Mouse (Mus musculus) fat pad, adult 2 months (tissue): ENCODE measurements around the gene Frat1.
A peak's percentile ranks its signal among the peaks of the same experiment; 100 is the strongest.

Experiments
- DNase-seq: peaks from one replicate; pipeline ENCODE4 v3.0.0-alpha.2; 2011; ENCODE audit warnings: low read depth, low spot score; ENCODE audit errors: extremely low read depth

Frat1 gene

DNA sequence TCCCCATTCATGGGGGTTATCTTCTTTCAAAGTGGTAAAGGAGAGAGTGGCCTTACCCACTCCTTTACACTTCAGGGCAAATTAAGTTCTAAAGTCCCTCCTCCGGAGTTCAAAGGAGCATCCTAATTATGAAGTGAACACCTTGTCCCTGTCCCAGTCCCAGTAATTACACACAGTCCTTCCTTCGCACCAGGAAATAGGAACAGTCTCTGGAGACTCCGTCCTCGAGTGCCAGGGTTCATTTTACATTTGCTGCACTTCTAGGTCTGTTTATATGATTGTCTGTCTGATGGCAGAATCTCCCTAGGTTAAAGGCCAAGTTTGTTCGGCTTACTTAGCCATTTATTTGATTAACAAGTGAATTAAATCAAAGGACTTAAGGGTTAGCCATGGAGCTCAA is 13.4 kb upstream of the Frat1 start:
- DNase-seq, result no peak

- DNase-seq, result no peak
Observed at GRCm38 (mm10) chr19:41816915-41817314, 12.9 kb upstream of the Frat1 start.

- DNase-seq, result peak; percentile 40
Observed at GRCm38 (mm10) chr19:41817325-41817724, 12.4 kb upstream of the Frat1 start.

- DNase-seq, result no peak
Observed at GRCm38 (mm10) chr19:41818749-41819148, 11.0 kb upstream of the Frat1 start.

GRCm38 (mm10) chr19:41821436-41821835 is 8.3 kb upstream of the Frat1 start:
- DNase-seq, result no peak

DNA sequence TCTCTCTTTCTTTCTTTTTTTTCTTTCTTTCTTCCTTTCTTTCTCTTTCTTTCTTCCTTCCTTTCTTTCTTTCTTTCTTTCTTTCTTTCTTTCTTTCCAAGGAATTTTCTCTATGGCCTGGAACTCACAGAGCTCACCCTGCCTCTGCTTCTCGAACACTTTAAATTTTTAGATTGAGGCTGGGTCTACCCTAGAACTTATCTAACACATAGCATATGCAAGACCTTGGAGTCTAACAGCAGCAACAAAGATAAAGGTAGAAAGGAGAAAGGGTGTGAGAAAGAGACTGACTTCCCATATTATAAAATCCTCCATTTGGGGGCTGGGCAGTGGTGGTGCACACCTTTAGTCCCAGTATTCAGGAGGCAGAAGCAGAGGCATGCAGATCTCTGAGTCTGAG is 7.2 kb upstream of the Frat1 start:
- DNase-seq, result no peak

- DNase-seq, result no peak
Observed at GRCm38 (mm10) chr19:41824950-41825349, 4.8 kb upstream of the Frat1 start.

- DNase-seq, result no peak
Observed at GRCm38 (mm10) chr19:41826529-41826928, 3.2 kb upstream of the Frat1 start.

DNA sequence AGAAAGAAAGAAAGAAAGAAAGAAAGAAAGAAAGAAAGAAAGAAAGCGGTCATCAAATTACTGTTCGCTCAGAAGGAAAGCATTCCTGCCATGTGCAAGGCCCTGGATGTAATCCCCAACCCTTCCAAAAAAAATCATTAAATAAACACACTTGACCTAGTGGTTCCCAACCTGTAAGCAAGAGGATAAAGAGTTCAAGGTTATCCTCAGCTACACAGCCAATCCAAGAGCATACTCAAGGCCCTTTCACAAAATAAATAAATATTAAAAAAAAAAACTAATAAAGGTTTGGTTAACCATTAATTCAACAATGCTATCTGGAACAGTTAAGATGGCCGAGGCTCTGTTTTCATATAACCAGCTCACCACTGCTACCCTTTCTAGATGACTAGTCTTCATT is 829 bp upstream of the Frat1 start:
- DNase-seq, result no peak

GRCm38 (mm10) chr19:41830106-41831031 is 599 bp downstream of the Frat1 start:
- no peak for DNase-seq

- no peak for DNase-seq
Observed at GRCm38 (mm10) chr19:41831101-41831570, 1.4 kb downstream of the Frat1 start.

GRCm38 (mm10) chr19:41831718-41832391 is 2.1 kb downstream of the Frat1 start:
- no peak for DNase-seq

GRCm38 (mm10) chr19:41832501-41833201 is 2.9 kb downstream of the Frat1 start:
- no peak for DNase-seq

GRCm38 (mm10) chr19:41835407-41835806 is 5.6 kb downstream of the Frat1 start:
- no peak for DNase-seq

- no peak for DNase-seq
Observed at GRCm38 (mm10) chr19:41835816-41836215, 6.0 kb downstream of the Frat1 start.

DNA sequence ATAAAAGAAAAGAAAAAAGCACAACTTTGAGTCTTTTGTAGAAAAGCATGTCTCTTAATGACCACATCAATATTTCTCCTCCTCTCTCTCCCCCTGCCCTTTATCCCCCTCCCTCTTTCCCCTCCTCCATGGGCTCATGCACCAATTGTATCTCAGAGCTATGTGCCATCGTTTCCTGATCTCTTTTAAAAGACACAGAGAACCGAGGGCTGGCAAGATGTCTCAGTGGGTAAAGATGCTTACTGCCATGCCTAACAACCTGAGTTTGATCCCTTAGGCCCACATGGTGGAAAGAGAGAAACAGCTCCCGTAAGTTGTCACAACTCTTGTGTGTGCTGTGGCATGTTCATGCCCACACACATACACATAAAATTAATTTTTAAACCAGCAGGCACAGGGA is 6.9 kb downstream of the Frat1 start:
- DNase-seq, result no peak

- DNase-seq, result no peak
Observed at GRCm38 (mm10) chr19:41837194-41837916, 7.6 kb downstream of the Frat1 start.

- DNase-seq, result no peak
Observed at GRCm38 (mm10) chr19:41837917-41838261, 8.1 kb downstream of the Frat1 start.

GRCm38 (mm10) chr19:41838808-41839207 is 9.0 kb downstream of the Frat1 start:
- DNase-seq, result no peak

DNA sequence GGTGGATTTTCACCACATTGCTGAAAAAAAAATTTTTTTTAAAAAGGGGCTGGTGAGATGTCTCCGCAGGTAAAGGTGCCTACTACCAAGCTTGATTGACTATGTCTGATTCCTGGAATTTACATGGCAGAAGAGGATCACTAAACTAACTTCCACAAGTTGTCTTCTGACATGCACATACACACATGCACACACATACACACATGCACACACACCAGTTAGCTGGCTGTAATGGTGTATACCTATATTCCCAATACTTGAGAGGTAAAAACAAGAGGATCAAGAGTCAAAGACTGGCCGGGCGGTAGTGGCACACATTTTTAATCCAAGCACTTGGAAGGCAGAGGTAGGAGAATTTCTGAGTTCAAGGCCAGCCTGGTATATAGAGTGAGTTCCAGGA is 9.9 kb downstream of the Frat1 start:
- DNase-seq, result no peak
